Mouse (Mus musculus) midbrain, postnatal 0 days (tissue): ENCODE data around the gene Nxpe3. TPM values are rescaled to one million over a fixed set of nuclear protein-coding genes. Genes with fewer than 3 reads are reported as not detected.

Experiments
- ATAC-seq: fragments of 200-750 bp; cut with Nextera tagmentation; 2 replicates; pipeline ENCODE4 v1.8.0; 2017; ENCODE audit warnings: moderate number of reproducible peaks, mild to moderate bottlenecking, moderate TSS enrichment, moderate library complexity; ENCODE audit not compliant: low FRiP score
- DNase-seq: peaks from one replicate; pipeline ENCODE4 v3.0.0-alpha.2; 2015; ENCODE audit warnings: low spot score
- H3K27ac ChIP-seq: fragments of 300-500 bp; sonication (generic); 2 replicates; pipeline ENCODE4 v1.5.1; 2014; ENCODE audit warnings: low read depth, mild to moderate bottlenecking, low read length, mixed read lengths
- H3K27me3 ChIP-seq: fragments of 300-500 bp; sonication (generic); 2 replicates; pipeline ENCODE4 v1.6.1; 2014; ENCODE audit warnings: low read length, control low read depth, mixed read lengths; ENCODE audit not compliant: insufficient read depth
- H3K36me3 ChIP-seq: fragments of 300-500 bp; sonication (generic); 2 replicates; pipeline ENCODE4 v1.6.1; 2014; ENCODE audit warnings: low read length, control low read depth, mixed read lengths; ENCODE audit not compliant: insufficient read depth
- H3K4me1 ChIP-seq: fragments of 300-500 bp; sonication (generic); 2 replicates; pipeline ENCODE4 v1.6.1; 2014; ENCODE audit warnings: mild to moderate bottlenecking, control low read depth, antibody characterized with exemption, low read length, mixed read lengths; ENCODE audit not compliant: insufficient read depth
- H3K4me2 ChIP-seq: fragments of 300-500 bp; sonication (generic); 2 replicates; pipeline ENCODE4 v1.6.1; 2014; ENCODE audit warnings: low read depth, mild to moderate bottlenecking, low read length, mixed read lengths; ENCODE audit not compliant: poor library complexity, severe bottlenecking
- H3K4me3 ChIP-seq: fragments of 300-500 bp; sonication (generic); 2 replicates; pipeline ENCODE4 v1.5.1; 2014; ENCODE audit warnings: low read depth, mild to moderate bottlenecking, low read length, moderate library complexity
- H3K9ac ChIP-seq: fragments of 300-500 bp; sonication (generic); replicated peaks from 2 replicates; pipeline ENCODE4 v1.6.1; 2014; ENCODE audit warnings: mild to moderate bottlenecking, low read length, moderate library complexity, mixed read lengths; ENCODE audit not compliant: poor library complexity, severe bottlenecking
- H3K9me3 ChIP-seq: fragments of 300-500 bp; sonication (generic); 2 replicates; pipeline ENCODE4 v1.6.1; 2016; ENCODE audit warnings: low read length, control low read depth
- CTCF ChIP-seq: IDR thresholded peaks from 2 replicates; pipeline ENCODE4 v1.5.1; 2016; ENCODE audit warnings: antibody characterized with exemption, mild to moderate bottlenecking
- WGBS: fragments of 180-500 bp; shearing (Covaris S2); extraction: QIAGEN DNeasy Blood & Tissue Kit; methylation state at CpG from one replicate; pipeline ENCODE4 v1.1.7; 2014; 5-methylcytosine and 5-hydroxymethylcytosine counted together
- polyA plus RNA-seq: library from polyadenylated mRNA; unstranded; fragments of >200 nt; fragmentation: Nextera tagmentation; extraction: Ambion mirVana; gene quantifications from 2 replicates; pipeline ENCODE4 v1.2.1, GENCODE M21; 2015
- total RNA-seq: library from RNA; depleted of rRNA; stranded (reverse); fragments of >200 nt; gene quantifications from 2 replicates; pipeline ENCODE4 v1.2.3, GENCODE M21; 2014; rRNA removed

The Nxpe3 gene
- total and polyA plus RNA-seq, 2 experiments from 2014 or later: 1.1 to 2.0 TPM

DNA sequence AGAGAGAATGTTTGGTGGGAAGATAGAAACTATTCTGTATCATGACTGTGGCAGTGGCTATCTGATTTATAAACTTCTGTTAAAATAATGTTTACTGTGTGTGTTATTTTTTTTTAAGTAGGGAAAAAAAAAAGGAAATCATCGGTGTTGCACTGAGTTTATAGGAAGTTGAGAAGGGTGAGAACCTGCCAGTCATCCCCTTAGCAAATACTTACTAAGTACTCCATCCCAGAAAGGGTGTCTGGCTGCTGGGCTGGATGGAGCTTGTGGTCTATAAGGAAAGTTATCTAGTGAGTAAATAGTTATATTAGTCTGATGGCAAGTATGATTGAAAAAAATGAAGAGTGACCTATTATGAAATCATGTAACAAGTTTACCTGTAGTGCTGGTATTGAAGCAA is 93.5 kb downstream of the Nxpe3 start:
- Histone ChIP-seq H3K4me1 (no peaks in the 10 kb centered on the region), H3K4me2 (no peak overlapping the region)
- WGBS: 96% methylated on average over 1 of the region's 1 CpGs

DNA sequence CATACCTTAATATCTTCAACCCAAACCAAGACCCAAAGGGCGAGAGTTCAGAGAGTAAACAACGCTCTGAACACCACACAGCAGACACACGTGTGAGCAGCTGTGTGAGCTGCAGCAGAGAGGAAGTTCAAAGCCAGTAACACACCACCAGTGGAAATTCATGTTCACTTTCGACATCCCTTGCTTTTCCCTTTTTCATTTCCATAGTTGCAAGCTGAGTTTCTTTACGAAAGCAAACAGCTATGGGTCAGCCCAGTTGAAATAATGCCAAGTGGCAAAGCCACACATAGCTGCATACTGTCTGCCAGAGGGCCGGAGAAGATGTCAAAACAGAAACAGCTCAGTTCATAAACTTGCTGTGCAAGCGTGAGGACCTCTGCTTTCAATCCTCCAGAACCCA is 96.2 kb downstream of the Nxpe3 start:
- no peak overlapping the region for H3K9ac ChIP-seq
- no peak overlapping the region for H3K4me3 ChIP-seq
- H3K27ac ChIP-seq: no peak overlapping the region
- no peaks in the 10 kb centered on the region for H3K4me1 ChIP-seq
- no peak for DNase-seq
- no peaks in the 10 kb centered on the region for H3K36me3 ChIP-seq
- no peaks in the 10 kb centered on the region for H3K9me3 ChIP-seq
- no peaks in the 10 kb centered on the region for H3K27me3 ChIP-seq
- ATAC-seq: no peak
- H3K4me2 ChIP-seq: no peak overlapping the region
- WGBS: 85% methylated on average over 7 of the region's 7 CpGs
- no peak for TF ChIP-seq CTCF

More for the DNA sequence above, 93.5 kb downstream of the Nxpe3 start:
- no peak for TF ChIP-seq CTCF
- Histone ChIP-seq H3K27ac (no peak overlapping the region), H3K4me3 (no peak overlapping the region), H3K27me3 (no peaks in the 10 kb centered on the region), H3K9me3 (no peaks in the 10 kb centered on the region), H3K36me3 (no peaks in the 10 kb centered on the region), H3K9ac (no peak overlapping the region)
- DNase-seq (no peak), ATAC-seq (no peak)

DNA sequence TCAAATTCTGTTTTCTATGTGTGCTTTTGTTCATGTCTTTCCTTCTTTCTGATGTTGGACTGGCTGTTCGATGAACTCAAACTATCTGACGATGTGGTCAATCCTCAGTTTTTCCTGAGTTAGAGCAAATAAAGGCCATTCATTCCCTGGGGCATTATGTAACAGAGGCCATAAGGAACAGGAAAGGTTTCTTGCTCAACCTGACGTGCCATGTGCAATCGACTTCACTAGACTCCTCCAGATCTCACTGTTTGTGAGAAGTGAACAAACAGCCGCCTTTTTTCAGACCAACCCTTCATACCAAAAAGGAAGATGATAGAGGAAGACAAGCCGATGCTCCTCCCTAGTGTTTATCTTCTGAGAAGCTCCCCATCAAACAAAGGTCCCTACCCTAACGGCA is 104.8 kb downstream of the Nxpe3 start:
- no peak for TF ChIP-seq CTCF
- H3K27me3 ChIP-seq: no peaks in the 10 kb centered on the region
- 96% methylated on average over 7 of the region's 7 CpGs for WGBS

More for the DNA sequence above, 104.8 kb downstream of the Nxpe3 start:
- Histone ChIP-seq H3K9me3 (no peaks in the 10 kb centered on the region), H3K27ac (no peak overlapping the region), H3K4me1 (no peaks in the 10 kb centered on the region), H3K4me3 (no peak overlapping the region), H3K4me2 (no peak overlapping the region), H3K9ac (no peak overlapping the region), H3K36me3 (no peaks in the 10 kb centered on the region)
- ATAC-seq (no peak), DNase-seq (no peak)

Other genes starting within 250 kb of the Nxpe3 start
- 2.6 and 3.2 TPM in 2 replicates for gene Nfkbiz, start 56.4 kb downstream of the Nxpe3 start, total RNA-seq
- 0.96 and 1.3 TPM in 2 replicates for gene Nfkbiz, start 56.4 kb downstream of the Nxpe3 start, polyA plus RNA-seq
- 7.7 and 11.5 TPM in 2 replicates for gene Cep97, start 39.6 kb upstream of the Nxpe3 start, total RNA-seq
- 6.1 and 6.8 TPM in 2 replicates for gene Cep97, start 39.6 kb upstream of the Nxpe3 start, polyA plus RNA-seq
- gene Rpl24, start 71.0 kb upstream of the Nxpe3 start, total RNA-seq: 306 and 343 TPM in 2 replicates
- 488 and 533 TPM in 2 replicates for gene Rpl24, start 71.0 kb upstream of the Nxpe3 start, polyA plus RNA-seq
- gene Zbtb11, start 78.6 kb upstream of the Nxpe3 start, total RNA-seq: 18.5 and 27.2 TPM in 2 replicates
- gene Zbtb11, start 78.6 kb upstream of the Nxpe3 start, polyA plus RNA-seq: 17.6 and 19.3 TPM in 2 replicates
- 76.5 and 103 TPM in 2 replicates for gene Pcnp, start 134.5 kb upstream of the Nxpe3 start, total RNA-seq
- gene Pcnp, start 134.5 kb upstream of the Nxpe3 start, polyA plus RNA-seq: 224 and 233 TPM in 2 replicates
- 10.1 and 12.6 TPM in 2 replicates for gene Trmt10c, start 142.5 kb upstream of the Nxpe3 start, total RNA-seq
- 13.4 and 15.0 TPM in 2 replicates for gene Trmt10c, start 142.5 kb upstream of the Nxpe3 start, polyA plus RNA-seq
- 26.7 and 40.0 TPM in 2 replicates for gene Senp7, start 153.1 kb upstream of the Nxpe3 start, total RNA-seq
- gene Senp7, start 153.1 kb upstream of the Nxpe3 start, polyA plus RNA-seq: 32.0 and 34.7 TPM in 2 replicates